8 mouse cellular contexts compared by ENCODE assay signal in genomic region chr10:122986320-122987225, GRCm38 (mm10).
DNase-seq lines count a peak whose midpoint lies in the region; ATAC-seq and TF ChIP-seq lines count a peak whose summit lies in the region.

No protein-coding gene starts in this region.

- no peak; the same call in 1 of the 2 replicates for TF ChIP-seq POLR2A in olfactory bulb, adult 2 months (IDR thresholded peaks at IDR 0.05; ENCODE audit: insufficient read depth, low read depth, low read length)

- H3K9ac ChIP-seq in ES-E14 (ENCODE audit: insufficient read depth, low read depth, low read length, poor library complexity, severe bottlenecking) = peak overlapping the region; percentile 91
- peak overlapping the region; percentile 97 for H3K9ac ChIP-seq in heart, embryonic 15.5 days
- H3K9ac ChIP-seq in liver, postnatal 0 days (replicated peaks) = peak overlapping the region; percentile 91

- peak overlapping the region; percentile 75 for H3K4me2 ChIP-seq in heart, embryonic 15.5 days
- peak overlapping the region; percentile 86 for H3K4me2 ChIP-seq in liver, postnatal 0 days (ENCODE audit: low read depth, low read length)

- no peaks in the 10 kb centered on the region for H3K9me3 ChIP-seq in ES-E14 (ENCODE audit: control insufficient read depth, insufficient read depth, low read depth, low read length)
- peaks cover 6% of the 10 kb centered on the region; the same call in 1 of the 2 replicates for H3K9me3 ChIP-seq in forebrain, embryonic 10.5 days
- H3K9me3 ChIP-seq in heart, embryonic 15.5 days (replicated peaks) = no peaks in the 10 kb centered on the region
- H3K9me3 ChIP-seq in liver, postnatal 0 days (ENCODE audit: low read length) = no peaks in the 10 kb centered on the region

- peak overlapping the region; percentile 68 to 76 for H3K4me3 ChIP-seq in ES-E14 (ENCODE audit: insufficient read depth in 1 of 2, low read depth in 1 of 2, low read length in 2 of 2, poor library complexity in 1 of 2, severe bottlenecking in 1 of 2)
- H3K4me3 ChIP-seq in forebrain, embryonic 10.5 days = peak overlapping the region; percentile 89
- H3K4me3 ChIP-seq in heart, embryonic 15.5 days = peak overlapping the region; percentile 76
- H3K4me3 ChIP-seq in liver, postnatal 0 days (ENCODE audit: low read depth, low read length) = peak overlapping the region; percentile 79
- peak overlapping the region; percentile 70 for H3K4me3 ChIP-seq in olfactory bulb, adult 2 months (ENCODE audit: insufficient read depth, low read depth, low read length)

- H3K27ac ChIP-seq in ES-E14 (ENCODE audit: insufficient read depth, low read depth, low read length, poor library complexity, severe bottlenecking) = peak overlapping the region; percentile 99
- H3K27ac ChIP-seq in forebrain, embryonic 10.5 days = peak overlapping the region; percentile 100
- peak overlapping the region; percentile 100 for H3K27ac ChIP-seq in heart, embryonic 15.5 days
- H3K27ac ChIP-seq in liver, postnatal 0 days (ENCODE audit: low read depth) = peak overlapping the region; percentile 99
- peak overlapping the region; percentile 98 for H3K27ac ChIP-seq in olfactory bulb, adult 2 months (ENCODE audit: insufficient read depth, low read depth, low read length)

- H3K27me3 ChIP-seq in forebrain, embryonic 10.5 days (ENCODE audit: poor library complexity, severe bottlenecking) = no peaks in the 10 kb centered on the region
- no peaks in the 10 kb centered on the region for H3K27me3 ChIP-seq in heart, embryonic 15.5 days
- H3K27me3 ChIP-seq in liver, postnatal 0 days (ENCODE audit: insufficient read depth, low read length) = no peaks in the 10 kb centered on the region

- TF ChIP-seq EP300 in liver, postnatal 0 days (IDR thresholded peaks at IDR 0.05; ENCODE audit: low read depth) = no peak

- in situ Hi-C loops in ES-E14 (cut with MboI; ENCODE audit: low sequenced_read_pairs in 2 of 2, unreplicated experiment in 2 of 2) = no loop called here

- H3K36me3 ChIP-seq in ES-E14 (ENCODE audit: control insufficient read depth, insufficient read depth, low read length, poor library complexity, severe bottlenecking) = peaks cover 2% of the 10 kb centered on the region; the same call in 1 of the 2 replicates
- peaks cover 34% of the 10 kb centered on the region for H3K36me3 ChIP-seq in forebrain, embryonic 10.5 days (replicated peaks)
- no peaks in the 10 kb centered on the region for H3K36me3 ChIP-seq in heart, embryonic 15.5 days
- peaks cover 7% of the 10 kb centered on the region for H3K36me3 ChIP-seq in liver, postnatal 0 days (replicated peaks; ENCODE audit: insufficient read depth, low read length)

- ATAC-seq in heart, embryonic 15.5 days (replicated peaks; ENCODE audit: insufficient number of reproducible peaks, insufficient read depth, low FRiP score, low read depth) = peak; percentile 77
- ATAC-seq in liver, postnatal 0 days = peak; percentile 74

- H3K4me1 ChIP-seq in ES-E14 (ENCODE audit: control insufficient read depth in 2 of 2, insufficient read depth in 2 of 2, low read length in 2 of 2, poor library complexity in 1 of 2) = peaks cover 5 to 9% of the 10 kb centered on the region in 2 experiments
- H3K4me1 ChIP-seq in forebrain, embryonic 10.5 days = peaks cover 33% of the 10 kb centered on the region
- peaks cover 53% of the 10 kb centered on the region for H3K4me1 ChIP-seq in heart, embryonic 15.5 days (replicated peaks)
- H3K4me1 ChIP-seq in liver, postnatal 0 days (ENCODE audit: insufficient read depth) = peaks cover 17% of the 10 kb centered on the region
- H3K4me1 ChIP-seq in olfactory bulb, adult 2 months (ENCODE audit: control insufficient read depth, insufficient read depth, low read length) = peaks cover 12% of the 10 kb centered on the region

- 11% methylated on average over 54 of the region's 54 CpGs for WGBS in forebrain, embryonic 10.5 days
- 7% methylated on average over 54 of the region's 54 CpGs for WGBS in heart, embryonic 15.5 days
- WGBS in liver, postnatal 0 days (ENCODE audit: insufficient replicate concordance) = 8% methylated on average over 52 of the region's 54 CpGs
- WGBS in olfactory bulb, adult 2 months = 6% methylated on average over 54 of the region's 54 CpGs

- DNase-seq in ES-E14 (ENCODE audit: low read depth, low spot score) = no peak
- peak; percentile 53 for DNase-seq in c-Kit-positive CD71-negative TER-119-negative erythroid progenitor cells, embryonic 14.5 days (ENCODE audit: low read depth)
- peak; percentile 80 for DNase-seq in forebrain, embryonic 10.5 days (ENCODE audit: extremely low spot score, low spot score)
- DNase-seq in kidney, postnatal 36 days = peak; percentile 78 to 85
- DNase-seq in liver, postnatal 0 days = peak; percentile 86
- DNase-seq in thymus, postnatal 36 days = peak; percentile 70 to 78

- TF ChIP-seq CTCF in liver, postnatal 0 days (IDR thresholded peaks at IDR 0.05; ENCODE audit: low read depth) = no peak
- no peak for TF ChIP-seq CTCF in olfactory bulb, adult 2 months (IDR thresholded peaks at IDR 0.05; ENCODE audit: insufficient read depth, low read depth, low read length)

TF ChIP-seq in ES-E14, 5 proteins besides CTCF, POLR2A, EP300 and RAD21:
- TF ChIP-seq CHD2 (IDR thresholded peaks at IDR 0.05; ENCODE audit: low read depth, low read length) (0 out of 2 replicates have a peak, but pooled peaks have one; percentile 21), HCFC1 (IDR thresholded peaks at IDR 0.05; ENCODE audit: borderline replicate concordance, insufficient read depth, low read length) (no peak)
